Mouse (Mus musculus): Measurements from ENCODE around the gene Bola1.

DNA sequence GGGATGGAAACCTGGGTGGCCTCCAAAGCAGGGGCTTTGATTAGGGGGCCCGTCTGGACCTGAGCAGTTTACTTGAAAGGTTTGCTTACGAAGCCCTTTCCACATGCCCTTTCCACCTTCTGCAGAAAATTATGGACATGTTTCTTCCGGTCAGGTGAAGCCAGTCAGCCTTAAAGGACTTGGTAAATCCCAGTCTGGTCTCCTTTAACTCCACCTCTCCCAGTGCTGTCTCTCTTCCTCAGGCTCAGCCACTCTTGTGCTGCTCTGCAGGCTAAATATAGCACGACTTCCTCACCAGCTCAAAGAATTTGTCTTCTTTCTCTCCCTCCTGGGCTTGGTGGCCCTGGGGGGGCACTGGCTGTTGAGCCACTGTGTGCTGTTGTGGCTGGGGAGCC, 37.1 kb downstream of the Bola1 start:
- no peak for TF ChIP-seq POLR2A (IDR thresholded peaks at IDR 0.05; ENCODE audit: insufficient read depth, low read depth, low read length)
- no peak for TF ChIP-seq CTCF (IDR thresholded peaks at IDR 0.05)
- TF ChIP-seq EP300 (IDR thresholded peaks at IDR 0.05; ENCODE audit: insufficient read depth, low read depth, low read length): no peak

All from heart, adult 2 months (tissue).